Mouse (Mus musculus) C2C12 (cell line): ENCODE data around the gene Map2k6. TPM values are rescaled to one million over a fixed set of nuclear protein-coding genes. Genes with fewer than 3 reads are reported as not detected.

Experiments
- H3K27me3 ChIP-seq: one replicate; pipeline ENCODE4 v1.6.1; 2011; ENCODE audit not compliant: control insufficient read depth, insufficient read depth, insufficient read length
- H3K36me3 ChIP-seq: one replicate; pipeline ENCODE4 v1.6.1; 2011; ENCODE audit not compliant: control insufficient read depth, insufficient read depth
- H3K4me3 ChIP-seq: one replicate; pipeline ENCODE4 v1.5.1; 2011; ENCODE audit warnings: mild to moderate bottlenecking, control low read depth; ENCODE audit not compliant: poor library complexity, insufficient read depth, severe bottlenecking
- H3K79me2 ChIP-seq: one replicate; pipeline ENCODE4 v1.6.1; 2011; ENCODE audit not compliant: control insufficient read depth, insufficient read depth
- H3K79me3 ChIP-seq: one replicate; pipeline ENCODE4 v1.6.1; 2011; ENCODE audit warnings: low read depth, control low read depth
- H3ac ChIP-seq: one replicate; pipeline ENCODE3; 2011; ENCODE audit warnings: low read depth; ENCODE audit not compliant: control insufficient read depth, insufficient read length
- CEBPB ChIP-seq: IDR thresholded peaks from one replicate; pipeline ENCODE4 v1.6.1; 2011; ENCODE audit warnings: low read depth, mild to moderate bottlenecking, control low read depth, moderate library complexity
- CTCF ChIP-seq: IDR thresholded peaks from one replicate; pipeline ENCODE4 v1.5.1; 2011; ENCODE audit not compliant: control insufficient read depth, insufficient read depth, insufficient read length
- FOSL1 ChIP-seq: IDR thresholded peaks from one replicate; pipeline ENCODE4 v1.8.0; 2011; ENCODE audit warnings: mild to moderate bottlenecking, low read length; ENCODE audit not compliant: poor library complexity, insufficient read depth, severe bottlenecking
- MAX ChIP-seq: IDR thresholded peaks from one replicate; pipeline ENCODE4 v1.6.1; 2011; ENCODE audit warnings: mild to moderate bottlenecking, control low read depth
- MYOD1 ChIP-seq: IDR thresholded peaks from one replicate; pipeline ENCODE4 v1.6.1; 2011; ENCODE audit warnings: low read depth; ENCODE audit not compliant: control insufficient read depth, insufficient read length
- MYOG ChIP-seq: IDR thresholded peaks from one replicate; pipeline ENCODE4 v1.6.1; 2011; ENCODE audit not compliant: control insufficient read depth, insufficient read length; ENCODE audit errors: extremely low read depth
- USF1 ChIP-seq: IDR thresholded peaks from one replicate; pipeline ENCODE4 v1.6.1; 2011; ENCODE audit warnings: low read depth, mild to moderate bottlenecking, control low read depth, moderate library complexity
- polyA plus RNA-seq: library from polyadenylated mRNA; unstranded; fragments of >200 nt; fragmentation: generic; extraction: Trizol; gene quantifications from one replicate; pipeline ENCODE4 v1.2.1, GENCODE M21; 2012; ENCODE audit warnings: missing spikeins

Gene Map2k6
- polyA plus RNA-seq, 1 experiment, result 4.8 TPM

GRCm38 (mm10) chr11:110438135-110438534 is 39.2 kb downstream of the Map2k6 start:
- H3K36me3 ChIP-seq, result no peaks in the 10 kb centered on the region
- H3K27me3 ChIP-seq, result no peaks in the 10 kb centered on the region
- no peak for TF ChIP-seq USF1
- peak; percentile 72 for TF ChIP-seq CEBPB
- TF ChIP-seq FOSL1, result no peak
- TF ChIP-seq CTCF, result no peak
- no peaks in the 10 kb centered on the region for H3K79me3 ChIP-seq
- no peak overlapping the region for H3K4me3 ChIP-seq
- H3K79me2 ChIP-seq, result no peaks in the 10 kb centered on the region
- no peak overlapping the region for H3ac ChIP-seq

GRCm38 (mm10) chr11:110438700-110439296 is 39.9 kb downstream of the Map2k6 start:
- no peak overlapping the region for H3K4me3 ChIP-seq
- H3K36me3 ChIP-seq, result no peaks in the 10 kb centered on the region
- no peaks in the 10 kb centered on the region for H3K79me2 ChIP-seq
- no peak overlapping the region for H3ac ChIP-seq
- no peaks in the 10 kb centered on the region for H3K27me3 ChIP-seq
- H3K79me3 ChIP-seq, result no peaks in the 10 kb centered on the region
- TF ChIP-seq CEBPB (peak; percentile 71), CTCF (no peak)

- TF ChIP-seq MAX (no peak), USF1 (no peak), MYOD1 (no peak), CTCF (no peak)
- Histone ChIP-seq H3K4me3 (no peak overlapping the region), H3K27me3 (no peaks in the 10 kb centered on the region), H3K79me2 (no peaks in the 10 kb centered on the region), H3K79me3 (no peaks in the 10 kb centered on the region), H3K36me3 (no peaks in the 10 kb centered on the region), H3ac (no peak overlapping the region)
These were observed 40.4 kb downstream of the Map2k6 start for GRCm38 (mm10) chr11:110439354-110439753.

- Histone ChIP-seq H3K79me2 (no peaks in the 10 kb centered on the region), H3K4me3 (no peak overlapping the region), H3K36me3 (no peaks in the 10 kb centered on the region), H3K79me3 (no peaks in the 10 kb centered on the region), H3K27me3 (no peaks in the 10 kb centered on the region), H3ac (no peak overlapping the region)
- TF ChIP-seq MYOG (no peak), CEBPB (no peak), MAX (no peak), FOSL1 (no peak), USF1 (no peak), MYOD1 (no peak), CTCF (no peak)
These were observed 45.7 kb downstream of the Map2k6 start for GRCm38 (mm10) chr11:110444576-110444975.

GRCm38 (mm10) chr11:110448131-110448725 is 49.3 kb downstream of the Map2k6 start:
- TF ChIP-seq MYOD1 (no peak), CTCF (no peak), USF1 (no peak), MYOG (no peak), FOSL1 (no peak), MAX (no peak), CEBPB (no peak)
- Histone ChIP-seq H3K79me2 (no peaks in the 10 kb centered on the region), H3K36me3 (no peaks in the 10 kb centered on the region), H3K4me3 (no peak overlapping the region), H3K27me3 (no peaks in the 10 kb centered on the region), H3ac (no peak overlapping the region), H3K79me3 (no peaks in the 10 kb centered on the region)

- H3K79me2 ChIP-seq, result no peaks in the 10 kb centered on the region
- no peaks in the 10 kb centered on the region for H3K79me3 ChIP-seq
- no peaks in the 10 kb centered on the region for H3K27me3 ChIP-seq
- H3ac ChIP-seq, result no peak overlapping the region
- no peaks in the 10 kb centered on the region for H3K36me3 ChIP-seq
- no peak for TF ChIP-seq FOSL1
- no peak for TF ChIP-seq USF1
- no peak for TF ChIP-seq CEBPB
- no peak for TF ChIP-seq MYOG
- TF ChIP-seq CTCF, result no peak
- no peak for TF ChIP-seq MAX
- TF ChIP-seq MYOD1, result no peak
- no peak overlapping the region for H3K4me3 ChIP-seq
These were observed 49.8 kb downstream of the Map2k6 start for GRCm38 (mm10) chr11:110448726-110449161.
